Mouse (Mus musculus) embryonic facial prominence, embryonic 11.5 days (tissue): ENCODE data around the gene Mecom. TPM values are rescaled to one million over a fixed set of nuclear protein-coding genes. Genes with fewer than 3 reads are reported as not detected.
"Not testable (repeated sequence)": the region's sequence is repeated elsewhere in the genome, so short reads cannot be mapped to it uniquely, and the experiment has no call there.

Experiments used
- ATAC-seq: fragments of 200-750 bp; cut with Nextera tagmentation; replicated peaks from 2 replicates; pipeline ENCODE4 v1.8.0; 2017; ENCODE audit warnings: low read depth; ENCODE audit not compliant: insufficient number of reproducible peaks, low FRiP score, low TSS enrichment
- DNase-seq: peaks from one replicate; pipeline ENCODE4 v3.0.0-alpha.2; 2015; ENCODE audit warnings: low spot score
- H3K27ac ChIP-seq: fragments of 300-500 bp; sonication (generic); replicated peaks from 2 replicates; pipeline ENCODE4 v1.5.1; 2014; ENCODE audit warnings: mild to moderate bottlenecking, low read depth, low read length, control low read depth
- H3K27me3 ChIP-seq: fragments of 300-500 bp; sonication (generic); 2 replicates; pipeline ENCODE4 v1.6.1; 2014; ENCODE audit warnings: mild to moderate bottlenecking, low read length, moderate library complexity, mixed read lengths; ENCODE audit not compliant: control insufficient read depth, insufficient read depth
- H3K36me3 ChIP-seq: fragments of 300-500 bp; sonication (generic); replicated peaks from 2 replicates; pipeline ENCODE4 v1.6.1; 2014; ENCODE audit warnings: low read depth, mild to moderate bottlenecking, low read length, moderate library complexity, mixed read lengths; ENCODE audit not compliant: control insufficient read depth, insufficient read depth
- H3K4me1 ChIP-seq: fragments of 300-500 bp; sonication (generic); 2 replicates; pipeline ENCODE4 v1.6.1; 2014; ENCODE audit warnings: low read length, mixed read lengths; ENCODE audit not compliant: control insufficient read depth, insufficient read depth
- H3K4me2 ChIP-seq: fragments of 300-500 bp; sonication (generic); 2 replicates; pipeline ENCODE4 v1.6.1; 2014; ENCODE audit warnings: low read depth, mild to moderate bottlenecking, control low read depth, low read length, moderate library complexity
- H3K4me3 ChIP-seq: fragments of 300-500 bp; sonication (generic); 2 replicates; pipeline ENCODE4 v1.5.1; 2014; ENCODE audit warnings: low read depth, low read length, control low read depth
- H3K9ac ChIP-seq: fragments of 300-500 bp; sonication (generic); replicated peaks from 2 replicates; pipeline ENCODE4 v1.6.1; 2014; ENCODE audit warnings: mild to moderate bottlenecking, control low read depth, low read length
- H3K9me3 ChIP-seq: fragments of 300-500 bp; sonication (generic); replicated peaks from 2 replicates; pipeline ENCODE4 v1.6.1; 2016; ENCODE audit warnings: mild to moderate bottlenecking, low read length, inconsistent platforms, mixed read lengths; ENCODE audit not compliant: control insufficient read depth
- WGBS: fragments of 180-500 bp; shearing (Covaris S2); extraction: QIAGEN DNeasy Blood & Tissue Kit; methylation state at CpG from one replicate; pipeline ENCODE4 v1.1.7; 2014; 5-methylcytosine and 5-hydroxymethylcytosine counted together
- polyA plus RNA-seq: library from polyadenylated mRNA; unstranded; fragments of >200 nt; fragmentation: Nextera tagmentation; extraction: Ambion mirVana; gene quantifications from 2 replicates; pipeline ENCODE4 v1.2.1, GENCODE M21; 2014

The Mecom gene
- 46.3 and 48.4 TPM in 2 replicates for polyA plus RNA-seq

DNA sequence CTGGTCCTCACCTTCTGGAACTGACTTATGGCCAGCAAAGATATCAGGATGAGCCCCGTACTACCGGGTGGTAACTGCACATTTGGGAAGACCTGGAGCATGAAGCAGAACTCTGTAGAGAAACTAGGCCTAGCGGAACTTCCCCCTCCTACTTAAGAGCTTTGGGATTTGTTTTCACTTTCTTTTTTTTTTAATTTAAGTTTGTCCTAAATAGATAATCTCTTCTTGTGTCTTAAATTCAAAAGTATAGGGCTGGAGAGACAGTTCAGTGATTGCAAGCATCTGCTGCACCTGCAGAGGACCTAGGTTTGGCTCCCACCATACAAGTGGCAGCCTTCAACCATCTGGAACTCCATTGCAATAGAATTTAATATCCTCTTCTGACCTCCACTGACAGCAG is at the start of gene Mecom:
Gene Mecom (minus strand): TSS at position 101 of the 400 bp plus-strand sequence.
- ATAC-seq (no peak), DNase-seq (no peak)
- H3K36me3 ChIP-seq = no peaks in the 10 kb centered on the region
- no peaks in the 10 kb centered on the region for H3K4me1 ChIP-seq
- 90% methylated on average over 3 of the region's 3 CpGs for WGBS
- no peak within 1 kb of the TSS for H3K27ac ChIP-seq
- no peaks in the 10 kb centered on the region for H3K27me3 ChIP-seq
- H3K4me3 ChIP-seq = no peak within 1 kb of the TSS
- no peak within 1 kb of the TSS for H3K4me2 ChIP-seq
- H3K9me3 ChIP-seq = no peaks in the 10 kb centered on the region
- no peak within 1 kb of the TSS for H3K9ac ChIP-seq

DNA sequence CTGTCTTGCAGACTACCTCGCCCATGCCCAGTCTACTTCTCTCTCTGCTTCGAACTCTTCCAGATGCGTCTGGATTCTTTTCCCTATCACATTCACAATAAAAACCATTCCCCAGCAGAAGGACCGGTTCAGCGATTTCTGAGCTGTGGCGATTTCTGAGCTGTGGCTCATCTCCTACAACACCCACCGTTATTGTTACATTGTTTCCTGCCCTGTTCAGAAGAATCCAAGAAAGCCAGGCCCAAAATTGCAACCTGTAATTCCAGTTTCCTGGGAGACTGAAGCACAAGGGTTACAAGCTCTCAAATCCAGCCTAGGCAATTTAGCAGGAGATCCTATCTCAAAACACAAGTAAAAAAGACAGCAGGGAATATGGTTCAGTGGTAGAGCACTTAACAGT is 49.5 kb upstream of the Mecom start:
- Histone ChIP-seq H3K27ac (no peak overlapping the region), H3K4me3 (no peak overlapping the region), H3K4me2 (no peak overlapping the region), H3K9ac (no peak overlapping the region), H3K27me3 (peaks cover 2% of the 10 kb centered on the region; the same call in 1 of the 2 replicates), H3K4me1 (no peaks in the 10 kb centered on the region), H3K36me3 (no peaks in the 10 kb centered on the region), H3K9me3 (no peaks in the 10 kb centered on the region)
- ATAC-seq = no peak
- WGBS = 86% methylated on average over 7 of the region's 7 CpGs
- no peak for DNase-seq

DNA sequence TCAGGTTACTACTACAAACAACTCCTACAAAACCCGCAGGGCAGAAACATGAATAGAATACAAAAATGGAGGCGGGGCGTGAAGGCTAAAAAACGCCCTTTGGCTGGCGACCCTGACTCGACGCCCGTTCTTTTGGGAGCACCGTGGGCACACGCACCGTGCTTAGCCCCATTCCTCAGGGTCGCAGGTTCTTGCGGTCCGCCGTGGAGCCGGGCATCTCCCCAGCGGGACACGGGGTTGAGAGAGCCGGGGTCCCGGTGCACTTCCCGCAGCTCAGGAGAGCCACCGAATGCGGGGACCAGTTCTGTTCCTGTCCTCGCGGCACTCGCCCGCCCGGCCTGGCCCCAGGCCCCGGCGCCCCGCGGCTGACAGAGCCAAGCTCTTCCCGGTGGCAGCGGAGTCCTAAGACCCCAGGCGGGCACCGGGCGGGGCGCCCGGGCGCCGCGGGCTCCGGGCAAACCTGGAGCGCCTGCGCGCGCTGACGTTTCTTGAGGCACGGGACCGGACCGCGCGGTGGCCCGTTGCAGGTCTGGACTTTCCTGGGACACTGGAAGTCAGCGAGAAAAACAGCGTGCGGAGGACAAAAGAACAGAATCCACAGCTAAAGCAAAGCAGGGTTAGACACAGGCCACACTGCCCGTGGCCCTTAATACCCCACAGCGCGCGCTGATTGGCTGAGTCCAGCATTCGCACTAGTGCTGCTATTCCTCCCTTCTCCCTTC is 47.5 kb upstream of the Mecom start:
- Histone ChIP-seq H3K9me3 (no peaks in the 10 kb centered on the region), H3K4me1 (no peaks in the 10 kb centered on the region), H3K36me3 (no peaks in the 10 kb centered on the region), H3K27me3 (peaks cover 2% of the 10 kb centered on the region; the same call in 1 of the 2 replicates), H3K4me2 (peak overlapping the region; percentile 89), H3K4me3 (peak overlapping the region; percentile 66), H3K9ac (peak overlapping the region; percentile 83), H3K27ac (no peak overlapping the region)
- under 1% methylated on average over 62 of the region's 62 CpGs for WGBS
- ATAC-seq (peak; percentile 71), DNase-seq (peak; percentile 66)

DNA sequence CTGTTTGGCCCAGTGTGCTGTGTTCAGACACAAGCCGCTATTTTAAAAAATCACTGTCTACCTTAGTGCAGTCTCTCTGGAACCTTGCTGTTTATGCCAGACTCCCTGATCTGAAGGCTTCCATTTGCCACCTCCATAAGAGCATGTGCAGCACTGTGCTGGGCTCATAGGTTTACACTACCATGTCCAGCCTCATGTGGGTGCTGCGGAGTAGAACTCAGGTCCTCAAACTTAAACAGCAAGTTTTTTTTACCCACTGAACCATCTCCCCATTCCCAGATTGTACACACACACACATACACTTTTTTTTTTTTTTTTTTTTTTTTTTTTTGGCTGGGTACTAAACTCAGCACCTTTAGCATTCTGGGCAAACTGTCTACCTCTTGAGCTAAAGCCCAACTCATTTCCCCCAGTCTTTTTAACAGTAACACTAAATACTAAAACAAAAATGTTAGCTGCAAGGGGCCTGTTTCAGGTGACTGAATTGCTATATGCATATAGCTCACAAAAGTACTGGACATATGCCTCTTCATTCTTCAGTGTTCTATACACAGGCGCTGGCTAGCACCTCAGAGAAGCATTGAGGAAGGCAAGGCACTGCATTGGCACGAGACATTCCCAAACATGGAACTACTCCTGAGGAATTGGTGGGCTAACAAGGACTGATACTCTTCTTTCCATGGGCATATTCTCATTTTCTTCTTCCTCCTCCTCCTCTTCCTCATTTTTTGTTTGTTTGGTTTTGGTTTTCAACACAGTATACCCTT is 46.1 kb upstream of the Mecom start:
- no peaks in the 10 kb centered on the region for H3K9me3 ChIP-seq
- no peaks in the 10 kb centered on the region for H3K36me3 ChIP-seq
- ATAC-seq (no peak; the same call in 1 of the 2 replicates), DNase-seq (peak; percentile 41)
- H3K4me1 ChIP-seq = no peaks in the 10 kb centered on the region
- no peak overlapping the region for H3K4me2 ChIP-seq
- no peak overlapping the region for H3K9ac ChIP-seq
- no peak overlapping the region for H3K4me3 ChIP-seq
- no peak overlapping the region for H3K27ac ChIP-seq
- peaks cover 2% of the 10 kb centered on the region; the same call in 1 of the 2 replicates for H3K27me3 ChIP-seq
- WGBS = 73% methylated on average over 4 of the region's 4 CpGs

DNA sequence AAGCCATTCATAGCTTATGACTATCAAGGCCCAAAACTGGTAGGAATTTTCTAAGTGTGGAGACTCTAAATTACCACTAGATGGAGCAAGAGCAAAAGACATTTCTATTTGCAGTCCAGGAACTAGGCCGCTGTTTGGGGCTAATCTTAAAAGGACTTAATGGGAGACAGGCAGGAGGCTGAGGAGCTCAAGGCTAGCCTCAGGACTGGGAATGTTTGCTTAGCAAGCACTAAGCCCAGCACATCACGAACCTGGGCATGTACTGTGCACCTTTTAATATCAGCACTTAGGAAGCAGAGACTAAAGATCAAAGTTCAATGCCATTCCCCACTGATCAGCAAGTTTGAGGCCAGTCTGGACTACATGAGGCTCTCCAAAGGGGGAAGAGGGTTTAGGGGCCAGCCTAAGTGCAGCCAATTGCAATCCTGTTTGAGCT is 44.6 kb upstream of the Mecom start:
- Histone ChIP-seq H3K9me3 (no peaks in the 10 kb centered on the region), H3K27ac (no peak overlapping the region), H3K36me3 (no peaks in the 10 kb centered on the region), H3K9ac (no peak overlapping the region), H3K4me1 (no peaks in the 10 kb centered on the region), H3K27me3 (no peaks in the 10 kb centered on the region), H3K4me2 (no peak overlapping the region), H3K4me3 (no peak overlapping the region)
- ATAC-seq (peak; percentile 57), DNase-seq (peak; percentile 87)
- 2% methylated on average over 2 of the region's 2 CpGs for WGBS

DNA sequence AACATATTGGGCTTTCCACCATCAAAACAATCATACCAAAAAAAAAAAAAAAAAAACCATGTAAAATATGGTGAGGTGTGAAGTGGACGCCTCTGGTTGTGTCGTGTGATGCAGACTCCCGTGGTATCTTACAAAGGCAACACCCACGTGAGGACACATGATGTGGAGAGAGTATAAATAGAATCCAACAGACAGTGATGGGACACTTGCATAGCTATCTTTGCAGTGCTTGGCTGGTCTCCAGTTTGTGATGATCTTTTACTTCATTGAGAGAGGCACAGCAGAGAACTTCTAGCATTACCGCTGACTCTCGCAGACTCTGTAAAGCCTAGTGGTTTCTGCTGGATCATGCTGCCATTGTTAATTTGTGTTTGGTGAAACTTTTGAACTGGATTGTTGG is 41.1 kb upstream of the Mecom start:
- Histone ChIP-seq H3K4me3 (no peak overlapping the region), H3K36me3 (no peaks in the 10 kb centered on the region), H3K27me3 (no peaks in the 10 kb centered on the region), H3K4me1 (no peaks in the 10 kb centered on the region), H3K27ac (no peak overlapping the region), H3K9ac (no peak overlapping the region), H3K9me3 (no peaks in the 10 kb centered on the region), H3K4me2 (no peak overlapping the region)
- DNase-seq (no peak), ATAC-seq (no peak)
- 85% methylated on average over 6 of the region's 6 CpGs for WGBS

DNA sequence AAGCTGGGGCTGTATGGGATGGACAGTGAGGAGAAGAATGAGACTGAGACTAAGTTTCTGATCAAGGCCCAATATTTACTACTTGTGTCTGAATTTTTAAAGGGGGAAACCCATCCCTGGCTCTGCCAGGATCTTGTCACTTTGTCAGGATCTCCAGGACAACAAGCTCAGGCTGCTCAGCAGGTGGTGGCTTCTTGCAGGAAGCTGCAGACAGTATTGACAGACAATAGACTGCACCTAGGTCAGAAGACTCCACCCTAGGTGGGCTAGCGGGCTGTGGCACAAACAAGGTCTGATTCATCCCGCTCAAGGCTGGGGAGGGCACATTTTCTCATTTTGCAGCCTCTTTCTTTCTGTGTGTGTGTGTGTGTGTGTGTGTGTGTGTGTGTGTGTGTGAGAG is 25.7 kb upstream of the Mecom start:
- no peak for DNase-seq
- H3K27me3 ChIP-seq = no peaks in the 10 kb centered on the region
- no peak overlapping the region for H3K4me3 ChIP-seq
- no peak overlapping the region for H3K9ac ChIP-seq
- WGBS = 13% methylated on average over 2 of the region's 2 CpGs
- H3K4me1 ChIP-seq = no peaks in the 10 kb centered on the region
- H3K9me3 ChIP-seq = no peaks in the 10 kb centered on the region
- no peak overlapping the region for H3K27ac ChIP-seq
- ATAC-seq = no peak
- no peak overlapping the region for H3K4me2 ChIP-seq
- no peaks in the 10 kb centered on the region for H3K36me3 ChIP-seq

DNA sequence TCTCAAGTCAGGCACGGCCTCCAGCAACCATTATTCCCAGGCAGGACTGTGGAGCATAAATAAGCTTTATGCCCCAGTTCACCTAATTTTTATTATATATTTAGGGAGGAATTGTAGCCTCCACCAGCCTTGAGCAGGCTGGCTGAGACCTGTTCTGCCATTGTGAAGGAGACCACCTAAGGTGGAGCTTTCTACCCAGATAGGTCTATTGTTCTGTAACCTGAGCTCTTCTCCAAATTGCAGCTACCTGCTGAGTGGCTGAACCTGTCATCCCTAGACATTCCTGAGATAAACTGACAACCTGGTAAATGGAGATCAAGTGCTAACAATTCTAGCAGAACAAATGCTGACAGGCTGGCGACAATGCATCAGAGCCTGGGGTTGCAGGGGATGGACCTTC is 18.5 kb upstream of the Mecom start:
- H3K4me2 ChIP-seq, H3K9me3 ChIP-seq, H3K27ac ChIP-seq, DNase-seq, ATAC-seq, H3K36me3 ChIP-seq, H3K9ac ChIP-seq, H3K4me1 ChIP-seq, H3K4me3 ChIP-seq, H3K27me3 ChIP-seq: not testable (repeated sequence)
- no CpG with 5 or more reads among the region's 2 CpGs for WGBS
